Mouse (Mus musculus) liver, adult 2 months (tissue): ENCODE measurements around the gene Cyp2g1. TPM values are rescaled to one million over a fixed set of nuclear protein-coding genes. Genes with fewer than 3 reads are reported as not detected.

Experiments used
- DNase-seq: peaks from one replicate; pipeline ENCODE4 v3.0.0-alpha.2; 2011; ENCODE audit warnings: low read depth, low spot score; ENCODE audit errors: extremely low read depth
- H3K27ac ChIP-seq: fragments of 200-500 bp; replicated peaks from 2 replicates; pipeline ENCODE4 v1.5.1; 2012; ENCODE audit warnings: low read depth, mild to moderate bottlenecking, control low read depth, inconsistent platforms, low read length; ENCODE audit not compliant: insufficient read depth
- H3K27me3 ChIP-seq: fragments of 200-500 bp; 2 replicates; pipeline ENCODE4 v1.6.1; 2012; ENCODE audit warnings: mild to moderate bottlenecking, moderate library complexity, low read length, inconsistent platforms; ENCODE audit not compliant: control insufficient read depth, insufficient read depth
- H3K36me3 ChIP-seq: fragments of 200-500 bp; 2 replicates; pipeline ENCODE4 v1.6.1; 2012; ENCODE audit warnings: low read length, inconsistent platforms; ENCODE audit not compliant: control insufficient read depth, insufficient read depth
- H3K4me1 ChIP-seq: fragments of 200-500 bp; 2 replicates; pipeline ENCODE4 v1.6.1; 2011; ENCODE audit warnings: low read length; ENCODE audit not compliant: control insufficient read depth, insufficient read depth
- H3K4me3 ChIP-seq: fragments of 200-500 bp; 2 replicates; pipeline ENCODE4 v1.5.1; 2011; ENCODE audit warnings: low read depth, mild to moderate bottlenecking, control low read depth, low read length, moderate library complexity; ENCODE audit not compliant: insufficient read depth
- H3K79me2 ChIP-seq: fragments of 200-500 bp; 2 replicates; pipeline ENCODE4 v1.6.1; 2012; ENCODE audit warnings: inconsistent platforms, mild to moderate bottlenecking, low read length, moderate library complexity; ENCODE audit not compliant: control insufficient read depth, insufficient read depth
- H3K9ac ChIP-seq: fragments of 200-500 bp; 2 replicates; pipeline ENCODE4 v1.6.1; 2012; ENCODE audit warnings: low read depth, mild to moderate bottlenecking, control low read depth, inconsistent platforms, low read length
- CTCF ChIP-seq: fragments of 200-500 bp; IDR thresholded peaks from 2 replicates; pipeline ENCODE4 v1.5.1; 2011; ENCODE audit warnings: low read depth, low read length, control low read depth
- POLR2A ChIP-seq: fragments of 200-500 bp; IDR thresholded peaks from 2 replicates; pipeline ENCODE4 v1.6.1; 2011; ENCODE audit warnings: low read length, control low read depth; ENCODE audit not compliant: insufficient read depth; ENCODE audit errors: extremely low read depth
- WGBS: fragments of 180-500 bp; shearing (Covaris S2); methylation state at CpG from one replicate; pipeline ENCODE4 v1.1.7; 2018; 5-methylcytosine and 5-hydroxymethylcytosine counted together
- polyA plus RNA-seq: library from polyadenylated mRNA; depleted of rRNA; stranded (reverse); fragments of >200 nt; gene quantifications from 2 replicates; pipeline ENCODE4 v1.2.3, GENCODE M21; 2012
- total RNA-seq: library from RNA; depleted of rRNA; stranded (reverse); fragments of >200 nt; gene quantifications from 2 replicates; pipeline ENCODE4 v1.2.3, GENCODE M21; 2014

Gene Cyp2g1
- total and polyA plus RNA-seq, 2 experiments = 8.5 to 14.6 TPM

DNA sequence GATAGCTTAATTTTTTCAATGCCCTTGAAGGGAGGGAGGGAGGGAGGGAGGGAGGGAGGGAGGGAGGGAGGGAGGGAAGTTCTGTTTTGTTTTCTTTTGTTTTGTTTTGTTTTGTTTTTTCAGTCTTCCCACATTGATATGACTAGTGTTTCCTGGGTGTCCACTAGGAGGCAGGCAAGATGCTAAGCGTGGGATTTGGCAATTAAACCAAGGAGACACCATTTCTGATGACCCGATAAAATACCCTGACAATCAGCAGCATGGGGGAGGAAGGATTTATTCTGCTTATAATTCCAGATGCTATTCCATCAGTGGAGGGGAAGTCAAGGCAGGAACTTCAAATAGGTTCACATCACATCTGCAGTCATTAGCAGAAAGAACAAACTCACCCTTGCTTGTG is 30.9 kb upstream of the Cyp2g1 start:
- DNase-seq = no peak
- 36% methylated on average over 2 of the region's 2 CpGs for WGBS

GRCm38 (mm10) chr7:26778474-26778873 is 30.2 kb upstream of the Cyp2g1 start:
- TF ChIP-seq CTCF = peak; percentile 41; the same call in 1 of the 2 replicates
- no peak for TF ChIP-seq POLR2A
- no peak overlapping the region for H3K9ac ChIP-seq
- WGBS = 20% methylated on average over 6 of the region's 6 CpGs
- no peaks in the 10 kb centered on the region for H3K36me3 ChIP-seq
- no peaks in the 10 kb centered on the region for H3K27me3 ChIP-seq
- no peak overlapping the region for H3K4me3 ChIP-seq
- peak; percentile 76 for DNase-seq
- no peak overlapping the region for H3K27ac ChIP-seq
- no peaks in the 10 kb centered on the region for H3K79me2 ChIP-seq
- peaks cover 9% of the 10 kb centered on the region for H3K4me1 ChIP-seq

More for the DNA sequence above, 30.9 kb upstream of the Cyp2g1 start:
- no peaks in the 10 kb centered on the region for H3K27me3 ChIP-seq
- no peaks in the 10 kb centered on the region for H3K79me2 ChIP-seq
- peaks cover 5% of the 10 kb centered on the region; the same call in 1 of the 2 replicates for H3K4me1 ChIP-seq
- H3K27ac ChIP-seq = no peak overlapping the region
- TF ChIP-seq CTCF = peak; percentile 35
- TF ChIP-seq POLR2A = no peak
- no peak overlapping the region for H3K4me3 ChIP-seq
- H3K36me3 ChIP-seq = no peaks in the 10 kb centered on the region
- no peak overlapping the region for H3K9ac ChIP-seq

- DNase-seq = no peak
- WGBS = 80% methylated on average over 5 of the region's 5 CpGs
- Histone ChIP-seq H3K4me3 (no peak overlapping the region), H3K36me3 (no peaks in the 10 kb centered on the region), H3K79me2 (no peaks in the 10 kb centered on the region), H3K4me1 (peaks cover 11% of the 10 kb centered on the region), H3K9ac (no peak overlapping the region), H3K27ac (no peak overlapping the region), H3K27me3 (no peaks in the 10 kb centered on the region)
- TF ChIP-seq POLR2A (no peak), CTCF (no peak)
Observed at GRCm38 (mm10) chr7:26779799-26780416, 28.8 kb upstream of the Cyp2g1 start.

DNA sequence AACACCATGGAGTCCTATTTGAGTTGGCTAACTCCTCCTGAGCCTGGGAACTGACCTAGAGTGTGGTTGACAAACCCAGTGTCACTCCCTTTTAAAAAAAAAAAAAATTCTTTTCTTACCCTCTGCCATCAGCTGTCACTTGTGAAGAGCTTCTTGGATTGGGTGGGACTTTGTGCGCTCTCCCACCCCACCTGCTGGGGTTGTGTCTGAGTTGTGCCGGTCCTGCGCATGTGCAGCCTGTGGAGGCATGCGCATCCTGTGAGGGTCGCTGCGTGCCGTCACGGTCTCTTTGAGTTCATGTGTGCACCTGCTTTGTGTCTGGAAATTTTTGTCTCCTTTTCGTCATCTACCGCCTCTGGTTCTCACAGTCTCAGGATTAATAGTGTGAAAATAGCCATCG is 28.2 kb upstream of the Cyp2g1 start:
- 60% methylated on average over 11 of the region's 11 CpGs for WGBS
- Histone ChIP-seq H3K27me3 (no peaks in the 10 kb centered on the region), H3K4me1 (peaks cover 11% of the 10 kb centered on the region), H3K4me3 (no peak overlapping the region), H3K27ac (no peak overlapping the region), H3K9ac (no peak overlapping the region), H3K36me3 (no peaks in the 10 kb centered on the region), H3K79me2 (no peaks in the 10 kb centered on the region)
- TF ChIP-seq CTCF = no peak
- no peak for TF ChIP-seq POLR2A
- no peak for DNase-seq

GRCm38 (mm10) chr7:26780998-26781766 is 27.5 kb upstream of the Cyp2g1 start:
- H3K27me3 ChIP-seq = no peaks in the 10 kb centered on the region
- H3K27ac ChIP-seq = no peak overlapping the region
- H3K9ac ChIP-seq = no peak overlapping the region
- no peaks in the 10 kb centered on the region for H3K36me3 ChIP-seq
- H3K4me3 ChIP-seq = no peak overlapping the region
- no peak for DNase-seq
- no peaks in the 10 kb centered on the region for H3K79me2 ChIP-seq
- peaks cover 11% of the 10 kb centered on the region for H3K4me1 ChIP-seq
- TF ChIP-seq CTCF (no peak), POLR2A (no peak)
- 38% methylated on average over 8 of the region's 8 CpGs for WGBS

DNA sequence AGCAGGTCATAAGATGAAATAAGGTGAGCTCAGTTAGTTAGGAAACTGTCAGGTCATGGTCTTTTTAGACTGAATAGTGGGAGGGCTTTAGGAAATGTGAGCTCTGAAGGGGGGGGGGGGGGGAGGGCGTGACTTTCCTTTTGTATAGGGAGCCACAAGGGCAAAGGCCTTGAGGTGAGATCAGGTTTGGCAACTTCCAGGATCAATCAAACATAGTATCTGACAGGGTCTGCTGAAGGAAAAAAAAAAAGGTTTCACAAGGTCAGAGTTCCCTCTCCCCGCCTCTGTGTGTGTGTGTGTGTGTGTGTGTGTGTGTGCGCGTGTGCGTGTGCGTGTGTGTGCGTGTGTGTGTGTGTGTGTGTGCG is 26.9 kb upstream of the Cyp2g1 start:
- Histone ChIP-seq H3K27me3 (no peaks in the 10 kb centered on the region), H3K79me2 (no peaks in the 10 kb centered on the region), H3K27ac (no peak overlapping the region; the same call in 1 of the 2 replicates), H3K4me1 (peaks cover 11% of the 10 kb centered on the region), H3K9ac (no peak overlapping the region; the same call in 1 of the 2 replicates), H3K4me3 (no peak overlapping the region), H3K36me3 (no peaks in the 10 kb centered on the region)
- 19% methylated on average over 8 of the region's 8 CpGs for WGBS
- no peak for TF ChIP-seq CTCF
- TF ChIP-seq POLR2A = no peak
- DNase-seq = peak; percentile 86
